Mouse (Mus musculus): ENCODE results near the gene Ift81. TPM values are rescaled to one million over a fixed set of nuclear protein-coding genes. Genes with fewer than 3 reads are reported as not detected.

The Ift81 gene
- total RNA-seq, 2 experiments from 2014 or later = 19.0 to 20.4 TPM

Other genes starting within 250 kb of the Ift81 start
- gene Gpn3, start 242.6 kb downstream of the Ift81 start, total RNA-seq (2021) = 10 to 100 TPM; 27.2 to 33.8 TPM
- 10 to 100 TPM; 30.3 to 32.7 TPM for gene Fam216a, start 242.2 kb downstream of the Ift81 start, total RNA-seq (2021)
- gene Arpc3, start 222.6 kb downstream of the Ift81 start, total RNA-seq (2021) = 100 to 1,000 TPM; 164 to 207 TPM
- 10 to 100 TPM; 46.8 to 50.1 TPM for gene Anapc7, start 192.8 kb downstream of the Ift81 start, total RNA-seq (2021)
- 100 to 1,000 TPM; 202 to 226 TPM for gene Atp2a2, start 112.3 kb downstream of the Ift81 start, total RNA-seq (2021)
- gene P2rx7, start 29.4 kb upstream of the Ift81 start, total RNA-seq (2021) = 1 to 10 TPM; 3.2 to 5.1 TPM
- gene P2rx4, start 93.0 kb upstream of the Ift81 start, total RNA-seq (2021) = 10 to 100 TPM; 29.5 to 32.4 TPM
- gene Camkk2, start 164.9 kb upstream of the Ift81 start, total RNA-seq (2021) = 10 to 100 TPM; 21.2 to 25.7 TPM
- 100 to 1,000 TPM; 178 to 239 TPM for gene Anapc5, start 206.8 kb upstream of the Ift81 start, total RNA-seq (2021)
- gene Rnf34, start 235.5 kb upstream of the Ift81 start, total RNA-seq (2021) = 10 to 100 TPM; 20.0 to 20.2 TPM